Mouse (Mus musculus) kidney, adult 18-20 months (tissue): ENCODE measurements around the gene Erc2.
A peak's percentile ranks its signal among the peaks of the same experiment; 100 is the strongest.
"Not testable (repeated sequence)": the region's sequence is repeated elsewhere in the genome, so short reads cannot be mapped to it uniquely, and the experiment has no call there.

Experiments used
- DNase-seq: peaks from one replicate; pipeline ENCODE4 v3.0.0; 2021

Erc2 gene

DNA sequence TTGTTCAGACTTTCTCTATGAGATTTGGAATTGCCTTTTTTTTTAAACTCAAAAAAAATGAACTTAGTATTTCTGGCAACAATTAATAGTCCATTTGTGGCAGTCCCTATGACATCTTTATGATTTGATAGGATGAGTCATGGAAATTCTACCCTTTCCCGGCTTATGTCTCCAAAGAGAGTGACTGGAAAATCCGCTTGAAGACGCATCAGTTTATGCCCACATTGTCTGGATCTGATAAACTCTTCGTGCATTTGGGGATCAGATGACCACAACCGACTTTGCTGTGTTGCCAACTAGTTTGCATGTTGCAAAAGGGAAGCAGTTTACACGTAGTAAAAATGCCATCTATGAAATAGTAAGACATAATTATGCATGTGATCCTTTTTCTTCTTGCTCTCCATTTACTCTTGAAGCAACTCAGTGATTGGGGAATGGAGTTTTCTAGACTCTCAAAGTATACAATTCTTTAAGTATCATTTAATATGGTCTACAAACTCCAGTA is 215.4 kb downstream of the Erc2 start:
- DNase-seq, result no peak

DNA sequence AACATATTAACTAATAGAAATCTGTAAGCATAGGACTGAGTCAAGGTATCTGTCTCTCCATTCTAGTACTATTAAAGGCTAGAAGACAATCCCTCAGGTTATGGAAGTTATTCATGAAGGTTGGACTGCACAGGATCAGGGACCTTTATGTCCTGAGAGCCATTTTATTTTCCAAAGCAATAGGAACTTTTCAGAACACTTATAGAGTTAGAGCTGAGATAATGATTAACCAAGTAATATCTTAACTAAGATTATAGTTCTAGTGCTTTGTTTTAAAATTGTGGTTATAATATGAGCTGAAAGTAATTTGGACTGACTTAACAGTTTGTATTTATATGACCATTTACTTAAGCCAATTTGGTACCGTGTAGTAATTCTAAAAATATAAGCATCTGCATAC is 217.9 kb downstream of the Erc2 start:
- no peak for DNase-seq

DNA sequence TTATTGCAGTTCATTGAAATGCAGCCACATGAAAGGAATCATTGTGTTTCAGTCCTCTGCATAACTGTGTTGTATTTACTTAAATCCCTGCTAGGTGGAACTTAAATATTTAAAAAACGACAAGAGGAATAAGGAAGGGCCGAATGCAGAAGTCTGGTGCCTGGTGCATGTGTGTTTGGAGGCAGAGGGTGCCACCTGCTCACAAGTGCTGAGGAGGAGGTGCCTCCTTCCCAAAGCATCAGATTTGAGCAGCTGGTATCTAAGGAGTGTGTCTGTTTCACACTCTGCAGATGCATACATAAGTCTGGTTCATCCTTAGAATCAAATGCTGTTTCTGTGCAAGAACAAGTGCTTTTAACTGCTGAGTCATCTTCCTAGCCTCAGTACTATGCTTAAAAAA is 224.6 kb downstream of the Erc2 start:
- DNase-seq, result no peak

DNA sequence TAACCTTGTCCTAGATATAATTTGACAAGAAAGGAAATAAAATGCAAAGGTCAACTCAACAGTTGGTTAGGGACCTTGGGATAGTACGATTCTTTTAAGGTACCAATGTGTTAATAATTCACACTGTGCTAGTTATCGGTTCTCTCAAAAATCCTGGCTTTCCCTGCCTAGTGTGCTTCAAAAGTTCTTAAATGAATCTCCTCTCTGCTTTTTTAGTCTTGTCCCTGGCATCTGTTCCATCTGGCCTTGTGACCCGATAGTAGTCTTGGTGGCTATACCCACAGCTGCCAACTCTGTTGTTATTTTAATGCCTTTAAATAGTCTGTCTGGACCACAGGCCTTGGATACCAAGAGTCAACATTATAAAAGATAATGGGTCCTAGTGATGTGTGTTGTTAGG is 225.1 kb downstream of the Erc2 start:
- DNase-seq, result peak; percentile 6

DNA sequence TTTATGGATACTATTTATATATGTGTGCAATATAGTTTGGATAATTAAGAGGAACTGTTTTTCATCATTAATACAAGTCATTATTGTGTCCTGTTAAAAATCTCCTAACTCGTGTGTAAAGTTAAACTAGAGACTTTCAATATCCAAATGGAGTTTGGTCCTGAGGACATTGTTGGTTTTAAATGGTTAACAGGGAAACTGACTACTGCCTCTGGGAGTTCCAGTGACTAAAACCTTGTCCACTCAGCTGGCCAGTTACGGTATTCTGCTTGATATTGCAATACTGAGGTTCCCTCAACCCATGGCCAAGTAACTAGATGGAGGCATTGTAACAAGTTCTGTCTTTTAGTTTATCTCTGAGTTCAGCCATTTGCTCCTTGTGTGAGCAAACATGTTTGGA is 229.0 kb downstream of the Erc2 start:
- no peak for DNase-seq

DNA sequence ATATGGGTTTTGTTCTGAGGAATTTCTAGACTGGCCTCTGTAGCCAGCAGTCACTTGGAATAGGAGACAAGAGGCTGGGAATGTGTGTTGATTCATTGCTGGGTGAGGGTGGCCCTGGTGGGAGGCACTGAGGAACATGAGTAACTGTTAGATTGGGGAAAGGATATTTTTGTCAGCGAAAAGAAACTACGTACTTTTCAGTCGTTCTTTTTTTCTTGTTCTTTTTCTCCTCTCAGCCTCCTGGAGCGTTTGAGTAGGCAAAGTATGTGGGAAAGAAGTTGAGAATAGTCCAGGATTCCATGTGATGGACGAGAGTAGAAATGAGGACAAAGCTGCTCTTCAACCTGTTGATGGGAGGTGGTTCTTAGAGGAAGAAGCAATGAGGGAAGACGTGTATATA is 230.4 kb downstream of the Erc2 start:
- DNase-seq, result no peak

DNA sequence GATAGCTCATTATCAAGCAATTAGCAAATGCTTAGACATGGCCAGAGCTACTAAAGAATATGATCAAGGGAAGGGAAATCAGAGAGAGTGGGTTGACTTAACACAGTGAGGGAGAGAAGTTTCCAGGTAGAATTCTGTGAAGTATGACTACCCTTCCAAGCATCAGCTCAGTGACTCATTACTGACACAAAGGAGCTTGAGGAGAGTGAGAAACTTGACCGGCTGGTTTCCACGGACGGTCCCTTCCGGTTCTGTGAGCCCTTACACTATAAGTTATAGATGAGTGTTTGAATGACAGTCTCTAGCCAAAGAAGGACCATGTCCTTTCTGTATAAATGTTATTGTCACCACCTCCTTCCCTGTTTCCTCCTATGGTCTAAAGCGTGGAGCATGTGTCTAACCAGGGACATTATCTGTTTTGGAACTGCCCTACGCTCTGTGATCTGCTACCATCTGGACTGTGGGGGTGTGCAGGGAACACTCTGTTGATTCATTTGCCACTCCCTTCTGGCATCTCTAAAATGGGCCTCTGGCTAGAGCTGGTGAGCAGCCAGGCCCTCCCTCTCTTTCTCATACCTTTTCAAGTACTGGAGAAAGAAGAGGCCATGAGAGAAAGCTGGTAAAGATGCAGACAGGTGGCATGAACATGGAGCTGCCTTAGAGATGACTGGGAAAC is 238.3 kb downstream of the Erc2 start:
- no peak for DNase-seq

DNA sequence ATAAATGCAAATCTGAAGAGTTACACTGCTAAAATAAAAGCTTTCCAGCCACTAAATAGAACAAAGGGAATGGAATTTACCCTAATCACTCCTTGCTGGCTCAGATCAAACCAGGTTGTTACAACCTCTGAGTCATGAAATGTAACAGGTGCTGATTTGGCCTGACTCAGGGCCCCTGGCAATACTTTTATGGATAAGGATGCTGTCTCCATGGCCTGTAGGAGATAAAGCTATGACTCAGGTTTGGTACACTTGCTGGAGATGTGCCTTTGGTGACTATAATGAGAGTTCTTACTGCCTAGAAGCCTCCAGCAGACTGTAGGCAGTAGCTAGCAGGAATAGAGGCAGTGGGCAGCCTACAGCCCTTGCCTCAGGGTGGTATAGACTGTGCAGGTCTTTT is 240.1 kb downstream of the Erc2 start:
- no peak for DNase-seq

DNA sequence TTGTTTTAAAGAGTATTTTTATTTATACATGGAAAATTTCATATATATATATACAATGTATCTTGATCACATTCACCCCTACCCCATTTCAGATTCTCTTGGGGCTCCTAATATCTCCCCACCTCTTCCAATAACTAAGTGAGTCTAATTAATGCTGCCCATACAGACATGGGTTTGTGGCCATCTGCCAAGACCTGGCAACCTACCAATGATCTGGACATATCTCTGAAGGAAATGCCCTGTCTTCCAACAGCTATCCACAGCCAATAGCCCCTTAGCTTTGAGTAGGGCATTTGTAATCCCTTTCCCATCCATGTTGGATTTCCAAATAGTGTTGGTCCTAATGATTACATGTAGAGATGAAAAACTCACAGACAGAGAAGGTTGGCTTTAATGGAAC is 245.2 kb downstream of the Erc2 start:
- no peak for DNase-seq

DNA sequence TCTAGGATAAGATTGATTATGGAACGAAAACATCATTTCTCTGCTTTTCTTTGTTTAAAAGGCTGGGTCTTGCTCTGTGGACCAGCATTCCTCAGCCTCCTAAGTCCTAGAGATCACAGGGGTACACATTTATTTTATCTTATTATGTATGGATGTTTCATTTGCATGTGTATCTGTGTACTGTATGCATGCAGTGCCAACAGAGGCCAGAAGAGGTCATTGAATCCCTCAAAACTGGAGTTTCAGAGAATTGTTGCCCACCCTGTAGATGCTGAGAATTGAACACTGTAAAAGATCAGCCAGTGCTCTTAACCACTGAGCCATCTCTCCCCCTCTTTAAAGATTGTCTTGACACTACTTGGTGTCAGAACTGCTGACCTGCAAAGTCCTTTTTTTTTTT is 251.4 kb downstream of the Erc2 start:
- no peak for DNase-seq

DNA sequence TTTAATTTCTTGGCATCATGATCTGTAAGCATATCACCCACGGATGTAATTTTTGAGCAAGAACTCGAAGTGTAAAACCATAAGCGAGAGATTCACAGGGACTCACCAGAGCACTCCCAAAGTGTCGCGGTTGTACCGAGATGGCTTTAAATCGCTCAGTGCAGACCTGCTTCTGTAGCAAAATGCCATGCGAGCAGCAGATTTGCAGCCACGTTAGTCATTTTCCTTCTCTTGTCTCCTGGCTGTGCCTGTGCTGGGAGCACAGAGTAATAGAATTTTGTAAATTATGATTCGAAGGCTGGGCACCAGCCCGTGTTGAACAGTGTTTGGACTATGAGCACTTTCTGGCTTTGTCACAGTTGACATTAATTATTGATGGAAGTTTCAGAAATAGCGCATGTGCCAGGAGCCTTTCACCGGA is 253.8 kb downstream of the Erc2 start:
- DNase-seq, result peak; percentile 26

DNA sequence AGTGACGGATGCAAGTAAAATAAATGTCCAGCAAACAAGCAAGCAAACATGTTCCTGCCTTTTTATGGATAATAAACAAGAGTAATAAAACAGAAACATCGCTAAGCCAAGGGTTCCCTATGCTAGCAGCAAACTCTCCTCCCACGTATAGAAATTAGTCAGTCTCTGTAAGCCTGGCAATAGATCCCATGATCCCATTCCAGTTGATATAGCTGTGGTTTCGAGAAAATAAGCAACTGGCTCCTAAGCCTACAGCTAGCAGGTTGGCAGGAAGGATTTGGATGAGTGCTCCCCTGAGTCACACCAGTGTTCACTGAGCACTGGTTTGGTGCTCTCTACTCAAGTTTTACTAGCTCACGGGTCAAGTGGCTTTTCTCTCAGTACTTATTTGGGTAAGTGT is 259.7 kb downstream of the Erc2 start:
- no peak for DNase-seq

DNA sequence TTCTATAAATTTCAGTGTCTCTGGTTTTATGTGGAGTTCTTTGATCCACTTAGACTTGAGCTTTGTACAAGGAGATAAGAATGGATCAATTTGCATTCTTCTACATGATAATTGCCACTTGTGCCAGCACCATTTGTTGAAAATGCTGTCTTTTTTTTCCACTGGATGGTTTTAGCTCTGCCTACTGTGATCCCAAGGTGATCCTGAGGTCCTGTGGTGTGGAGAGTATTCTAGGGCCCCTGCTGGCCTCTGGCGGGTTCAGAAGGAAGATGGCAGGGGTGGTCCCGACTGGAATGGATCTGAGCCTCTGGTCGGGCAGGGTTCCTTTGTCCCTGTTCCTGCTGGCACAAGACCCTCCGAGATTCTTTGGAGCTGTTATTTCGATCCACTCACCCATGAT is 264.1 kb downstream of the Erc2 start:
- not testable (repeated sequence) for DNase-seq

DNA sequence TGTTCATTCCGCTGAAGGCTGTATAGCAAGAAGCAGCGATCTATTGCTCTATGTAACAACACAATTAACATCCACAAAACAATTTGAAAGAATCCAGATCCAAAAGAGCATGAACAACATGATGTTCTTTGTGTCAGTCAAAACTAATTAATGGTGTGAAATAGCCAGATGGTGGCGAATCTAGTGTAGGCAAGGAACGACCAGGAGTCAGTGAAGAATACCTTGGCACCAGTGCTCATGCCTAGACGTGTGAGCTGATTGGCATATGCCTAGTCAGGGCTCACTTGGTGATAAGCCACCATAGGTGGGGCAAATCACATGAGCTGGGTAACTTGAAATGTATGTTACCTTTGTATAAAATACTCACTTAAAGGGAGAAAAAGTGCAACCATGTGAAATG is 265.3 kb downstream of the Erc2 start:
- DNase-seq, result no peak

DNA sequence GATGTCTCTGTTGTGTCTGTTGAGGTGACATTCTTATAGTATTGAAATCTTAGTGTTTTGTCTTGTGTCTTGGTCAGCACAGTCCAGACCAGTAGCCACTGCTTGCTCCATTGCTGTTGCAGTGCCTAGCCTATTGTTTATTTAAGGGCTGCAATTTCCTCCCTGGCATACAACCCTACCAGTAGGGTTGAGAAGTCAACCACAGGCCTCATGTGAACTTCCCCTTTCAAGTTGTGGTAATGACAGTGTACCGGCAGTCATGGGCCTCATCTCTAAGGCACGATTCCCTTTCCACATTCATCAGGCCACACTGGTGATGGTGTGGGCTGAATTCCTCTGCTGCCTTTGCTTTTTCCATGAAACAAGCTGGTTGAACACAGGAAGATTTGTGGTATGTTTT is 267.4 kb downstream of the Erc2 start:
- no peak for DNase-seq

DNA sequence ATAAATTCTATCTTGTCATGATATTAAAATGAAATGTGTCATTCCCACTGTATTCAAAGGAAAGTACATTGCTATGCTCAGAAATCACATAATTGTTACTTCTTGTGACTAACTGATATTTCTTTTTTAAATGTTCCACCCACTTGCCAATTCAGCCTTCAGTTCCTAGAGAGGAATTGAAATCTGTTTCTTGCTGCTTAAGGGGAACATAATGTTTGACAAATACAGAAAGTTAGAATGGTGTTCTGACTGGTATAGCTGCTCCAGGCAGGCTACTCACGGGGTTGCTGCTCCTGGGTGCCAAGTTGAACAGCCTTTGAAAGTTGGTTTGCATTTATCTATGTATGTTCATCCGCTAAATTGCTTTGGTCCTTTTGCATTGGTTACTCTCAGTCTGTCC is 270.2 kb downstream of the Erc2 start:
- DNase-seq, result no peak

DNA sequence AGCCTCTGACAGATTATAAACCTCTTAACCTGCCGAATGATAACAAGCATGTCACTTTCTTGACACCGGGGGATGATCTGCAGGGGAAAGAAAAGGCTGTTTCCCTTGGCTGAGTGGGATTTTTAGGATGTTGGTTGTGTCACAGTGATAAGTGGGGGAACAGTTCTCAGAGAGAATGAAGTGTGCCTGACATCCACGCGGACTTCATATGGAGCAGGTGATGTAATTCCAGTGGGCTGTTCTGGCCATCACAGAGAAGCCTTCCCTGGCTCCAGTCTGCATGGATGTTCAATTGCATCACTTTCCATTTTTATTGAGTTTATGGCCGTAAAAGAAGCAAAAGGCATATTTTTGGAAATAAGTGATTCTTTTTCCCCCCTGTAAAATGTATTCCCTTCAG is 279.5 kb downstream of the Erc2 start:
- no peak for DNase-seq

DNA sequence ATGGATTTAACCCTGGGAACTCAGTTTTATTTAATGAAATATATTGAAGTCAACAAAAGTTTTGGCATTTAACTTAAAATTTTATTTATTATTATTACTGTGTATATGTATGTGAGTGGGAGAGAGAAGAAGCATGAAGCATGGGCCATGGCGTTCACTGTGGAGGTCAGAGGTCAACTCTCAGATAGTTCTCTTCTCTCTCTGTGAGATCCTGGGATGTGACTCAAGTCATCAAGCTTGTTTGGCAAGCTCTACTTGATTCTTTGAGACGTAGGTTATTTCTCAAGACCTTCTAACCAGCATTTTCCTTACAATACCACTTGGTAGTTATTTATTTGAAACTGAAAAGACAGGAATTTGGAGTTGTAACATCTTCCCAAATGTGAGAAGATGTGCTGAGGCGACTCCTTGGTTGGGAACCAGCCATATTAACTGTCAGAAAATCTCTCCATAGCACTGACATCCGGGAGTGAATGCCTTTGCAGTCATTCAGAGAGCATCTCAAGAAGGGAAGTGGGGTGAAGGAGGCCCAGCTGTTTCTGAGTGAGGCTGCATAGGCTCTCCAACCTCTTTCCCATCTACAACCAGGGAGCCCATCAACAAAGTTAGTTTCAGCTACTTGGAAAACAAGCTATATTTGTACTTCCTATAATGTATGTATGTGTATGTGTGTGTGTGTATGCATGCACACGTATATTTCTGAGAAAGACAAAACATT is 299.6 kb downstream of the Erc2 start:
- no peak for DNase-seq

DNA sequence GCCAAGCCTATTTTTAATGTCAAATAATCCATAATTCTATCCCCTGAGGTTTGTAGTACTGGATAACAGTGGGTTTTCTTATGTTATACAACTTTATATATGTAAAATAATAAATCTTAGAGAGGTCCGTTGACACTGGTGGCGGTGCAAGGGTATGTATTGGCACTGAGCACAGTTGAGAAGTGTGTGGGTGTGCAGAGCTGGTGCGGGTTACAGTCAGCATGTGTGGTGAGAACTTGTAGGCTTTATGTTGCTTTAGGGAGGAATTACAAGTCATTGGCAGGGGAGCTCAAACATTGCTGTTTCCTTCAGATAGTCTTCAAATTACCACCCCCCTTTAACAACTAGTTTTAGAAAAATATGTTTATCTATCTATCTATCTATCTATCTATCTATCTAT is 305.1 kb downstream of the Erc2 start:
- DNase-seq, result no peak

DNA sequence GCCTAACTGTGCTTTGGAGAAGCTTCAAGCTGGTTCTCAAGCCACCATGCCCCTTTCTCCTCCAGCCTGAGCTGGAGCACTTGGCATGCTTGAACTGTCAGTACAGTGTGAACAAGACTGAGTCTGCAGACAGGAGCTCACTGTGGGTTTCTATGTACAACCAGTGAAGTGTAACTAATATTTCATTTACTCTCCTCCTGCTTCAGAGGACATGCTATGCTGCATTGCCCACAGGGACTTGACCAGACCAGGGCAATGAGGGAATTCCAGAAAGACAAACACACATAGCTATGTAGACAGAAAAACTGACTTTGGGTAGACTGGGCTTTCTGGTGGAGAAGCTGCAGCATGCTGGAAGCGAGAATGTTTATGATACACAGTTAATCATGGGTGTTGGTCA is 311.3 kb downstream of the Erc2 start:
- no peak for DNase-seq

DNA sequence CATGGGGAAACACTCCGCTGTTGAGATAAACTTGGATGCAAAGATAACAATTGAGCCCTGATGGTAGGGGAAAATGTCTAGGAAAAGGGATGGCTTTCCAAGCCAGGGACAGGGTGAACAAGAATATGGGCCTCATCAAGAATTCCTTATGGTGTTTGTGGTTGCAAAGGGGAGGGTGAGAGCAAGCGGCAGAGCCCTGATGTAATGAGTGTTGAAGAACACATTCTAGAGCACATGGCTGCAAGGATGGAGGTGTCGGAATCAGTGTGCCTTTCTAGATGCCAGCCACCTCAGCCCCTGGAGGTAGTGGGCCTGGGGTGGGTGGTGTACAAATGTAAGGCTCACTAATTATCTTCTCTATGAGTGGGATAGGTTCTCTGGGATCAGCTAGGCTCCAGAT is 313.5 kb downstream of the Erc2 start:
- no peak for DNase-seq

DNA sequence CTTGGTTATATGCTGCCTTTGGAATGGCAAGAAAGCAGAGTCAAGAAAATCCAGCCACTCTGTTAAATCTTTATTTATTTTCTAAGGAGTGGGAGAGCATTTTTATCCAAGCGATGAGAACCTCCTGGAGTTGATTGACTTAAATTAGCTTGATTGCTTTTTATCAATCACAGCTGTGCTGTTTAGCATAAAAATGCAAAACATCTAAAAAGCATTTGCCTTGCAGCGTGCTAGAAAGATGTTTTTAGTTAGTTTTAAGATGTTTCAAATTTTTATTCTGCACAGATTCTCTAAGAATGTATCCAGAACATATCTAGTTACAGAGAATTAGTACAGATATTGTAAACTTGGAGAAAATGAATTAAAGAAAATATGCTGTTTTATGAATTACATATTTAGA is 315.7 kb downstream of the Erc2 start:
- DNase-seq, result no peak

DNA sequence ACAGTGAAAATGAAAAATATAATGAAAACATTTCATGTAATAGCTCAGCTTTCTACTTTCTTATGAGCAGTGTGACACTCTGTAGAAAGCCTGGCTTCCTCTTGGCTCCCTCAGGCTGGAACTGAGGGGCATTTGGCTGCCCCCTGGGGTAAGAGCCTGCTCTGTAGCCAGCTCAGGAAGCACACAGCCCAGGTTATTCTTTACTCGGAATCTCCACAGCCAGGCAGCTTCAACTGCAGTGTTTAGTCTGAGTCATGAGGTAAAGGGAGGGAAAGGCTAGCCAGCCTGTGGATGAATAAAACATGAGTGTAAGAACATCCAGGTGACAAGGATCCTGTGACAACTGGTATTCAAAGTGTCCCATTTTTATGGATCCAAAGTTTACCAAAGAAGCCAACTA is 323.0 kb downstream of the Erc2 start:
- DNase-seq, result peak; percentile 27

DNA sequence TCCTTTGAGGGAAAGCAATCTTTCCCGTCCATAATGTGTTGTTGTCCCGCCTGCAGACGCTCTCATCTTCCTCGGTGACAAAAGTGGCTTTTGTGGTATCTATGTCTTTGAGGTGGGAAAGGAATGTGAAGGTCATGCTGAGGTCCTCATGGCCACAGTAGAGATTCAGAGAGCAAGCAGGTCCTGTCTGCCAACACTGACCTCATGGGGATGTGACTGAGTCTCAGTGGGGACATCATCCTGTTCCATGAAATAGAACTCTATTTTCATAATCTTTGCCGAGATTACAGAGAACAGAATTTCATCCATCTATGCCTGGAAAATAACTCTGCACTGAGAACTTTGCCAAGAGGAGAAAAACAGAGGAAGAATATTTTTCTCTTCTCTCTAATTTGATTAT is 324.0 kb downstream of the Erc2 start:
- no peak for DNase-seq

DNA sequence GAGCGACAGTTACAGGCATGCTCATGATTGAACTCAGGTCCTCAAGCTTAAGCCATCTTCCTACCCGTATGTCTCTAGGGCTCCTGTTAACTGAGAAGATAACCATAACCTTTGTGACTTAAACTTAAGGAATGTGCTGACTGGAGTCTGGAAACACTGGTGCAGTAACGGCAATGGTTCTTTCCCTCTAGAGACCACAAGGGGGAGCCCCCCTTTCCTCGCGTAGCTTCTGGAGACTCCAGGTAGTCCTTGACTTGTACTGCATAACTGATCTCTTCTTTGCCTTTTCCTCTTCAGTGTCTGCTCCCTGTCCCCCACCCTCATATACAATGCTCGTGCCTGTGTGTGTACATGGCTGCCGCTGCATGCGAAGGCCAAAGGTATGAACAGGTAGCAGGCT is 326.2 kb downstream of the Erc2 start:
- no peak for DNase-seq
